Mouse (Mus musculus): ENCODE results near the gene Hpcal4. TPM values are rescaled to one million over a fixed set of nuclear protein-coding genes. Genes with fewer than 3 reads are reported as not detected.

Hpcal4 gene
- polyA plus RNA-seq, 1 experiment from 2014 or later = not detected

- Histone ChIP-seq H3K4me2 (ENCODE audit: low read depth, low read length) (peak overlapping the region; percentile 52), H3K27ac (ENCODE audit: low read depth) (peak overlapping the region; percentile 31; the same call in 1 of the 2 replicates), H3K27me3 (ENCODE audit: insufficient read depth, low read length) (peaks cover 36% of the 10 kb centered on the region), H3K4me3 (ENCODE audit: low read depth, low read length) (peak overlapping the region; percentile 36), H3K9ac (replicated peaks) (no peak overlapping the region), H3K9me3 (ENCODE audit: low read length) (no peaks in the 10 kb centered on the region), H3K4me1 (ENCODE audit: insufficient read depth) (peaks cover 16% of the 10 kb centered on the region), H3K36me3 (replicated peaks; ENCODE audit: insufficient read depth, low read length) (no peaks in the 10 kb centered on the region)
- TF ChIP-seq EP300 (IDR thresholded peaks at IDR 0.05; ENCODE audit: low read depth) = no peak
- no peak for TF ChIP-seq CTCF (IDR thresholded peaks at IDR 0.05; ENCODE audit: low read depth)
- WGBS (ENCODE audit: insufficient replicate concordance) = 8% methylated on average over 54 of the region's 58 CpGs
- peak; percentile 73 for ATAC-seq
- DNase-seq = peak; percentile 62
Measured at GRCm38 (mm10) chr4:123239361-123240203, 56.6 kb downstream of the Hpcal4 start.

Other genes starting within 250 kb of the Hpcal4 start
- not detected in 2 replicates for gene Mfsd2a, start 222.0 kb upstream of the Hpcal4 start, polyA plus RNA-seq (2015; fragmentation: Nextera tagmentation; extraction: Ambion mirVana)
- gene Mycl, start 187.6 kb upstream of the Hpcal4 start, polyA plus RNA-seq (2015; fragmentation: Nextera tagmentation; extraction: Ambion mirVana) = 1.2 and 1.5 TPM in 2 replicates
- 7.1 and 7.5 TPM in 2 replicates for gene Trit1, start 166.6 kb upstream of the Hpcal4 start, polyA plus RNA-seq (2015; fragmentation: Nextera tagmentation; extraction: Ambion mirVana)
- 0.07 and 0.09 TPM in 2 replicates for gene Bmp8b, start 78.1 kb upstream of the Hpcal4 start, polyA plus RNA-seq (2015; fragmentation: Nextera tagmentation; extraction: Ambion mirVana)
- not detected in 2 replicates for gene Oxct2b, start 67.0 kb upstream of the Hpcal4 start, polyA plus RNA-seq (2015; fragmentation: Nextera tagmentation; extraction: Ambion mirVana)
- gene Ppie, start 43.3 kb upstream of the Hpcal4 start, polyA plus RNA-seq (2015; fragmentation: Nextera tagmentation; extraction: Ambion mirVana) = 25.4 and 26.6 TPM in 2 replicates
- gene Nt5c1a, start 18.3 kb downstream of the Hpcal4 start, polyA plus RNA-seq (2015; fragmentation: Nextera tagmentation; extraction: Ambion mirVana) = not detected in 2 replicates
- gene Heyl, start 50.3 kb downstream of the Hpcal4 start, polyA plus RNA-seq (2015; fragmentation: Nextera tagmentation; extraction: Ambion mirVana) = 0.78 and 0.81 TPM in 2 replicates
- gene Pabpc4, start 79.1 kb downstream of the Hpcal4 start, polyA plus RNA-seq (2015; fragmentation: Nextera tagmentation; extraction: Ambion mirVana) = 31.5 and 33.2 TPM in 2 replicates
- gene Oxct2a, start 140.4 kb downstream of the Hpcal4 start, polyA plus RNA-seq (2015; fragmentation: Nextera tagmentation; extraction: Ambion mirVana) = not detected in 2 replicates
- gene Bmp8a, start 160.0 kb downstream of the Hpcal4 start, polyA plus RNA-seq (2015; fragmentation: Nextera tagmentation; extraction: Ambion mirVana) = 0.11 and 0.21 TPM in 2 replicates